Mouse (Mus musculus): ENCODE results near the gene Gm3633. TPM values are rescaled to one million over a fixed set of nuclear protein-coding genes. Genes with fewer than 3 reads are reported as not detected.
"Not testable (repeated sequence)": the region's sequence is repeated elsewhere in the genome, so short reads cannot be mapped to it uniquely, and the experiment has no call there.

Gene Gm3633
- total RNA-seq (2014; rRNA removed) (not detected in 2 replicates), polyA plus RNA-seq (2012; rRNA removed) (not detected in 2 replicates)

DNA sequence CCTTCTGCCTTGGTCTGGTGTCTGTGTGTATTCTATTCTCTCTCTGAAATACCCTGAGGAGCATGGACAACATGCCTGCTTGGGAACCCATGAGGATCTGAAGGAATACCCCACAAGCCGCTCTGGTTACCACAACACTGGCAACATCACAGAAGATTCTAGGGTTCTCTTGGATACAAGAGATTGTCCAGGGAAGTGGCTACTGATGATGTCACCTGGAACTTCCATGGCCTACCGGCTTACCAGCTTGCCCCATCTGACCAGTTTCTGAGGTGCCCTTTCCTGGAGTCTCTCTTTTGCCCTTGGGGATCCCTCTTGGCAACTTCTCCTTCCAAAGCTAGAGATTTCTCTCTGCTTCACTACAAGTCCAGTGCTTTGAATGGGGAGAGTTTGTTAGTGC lies at the start of gene Gm3633:
Gm3633 (minus strand) TSS at position 101 of the 400 bp plus-strand sequence.
- DNase-seq (ENCODE audit: extremely low read depth, low read depth, low spot score); H3K79me2 ChIP-seq (ENCODE audit: control insufficient read depth, insufficient read depth, low read length); H3K4me3 ChIP-seq (ENCODE audit: insufficient read depth, low read depth, low read length); H3K27me3 ChIP-seq (ENCODE audit: control insufficient read depth, insufficient read depth, low read length); H3K4me1 ChIP-seq (ENCODE audit: control insufficient read depth, insufficient read depth, low read length); H3K36me3 ChIP-seq (ENCODE audit: control insufficient read depth, insufficient read depth, low read length); H3K27ac ChIP-seq (replicated peaks; ENCODE audit: insufficient read depth, low read depth, low read length); H3K9ac ChIP-seq (ENCODE audit: low read depth, low read length): not testable (repeated sequence)
- WGBS: 100% methylated on average over 1 of the region's 2 CpGs

DNA sequence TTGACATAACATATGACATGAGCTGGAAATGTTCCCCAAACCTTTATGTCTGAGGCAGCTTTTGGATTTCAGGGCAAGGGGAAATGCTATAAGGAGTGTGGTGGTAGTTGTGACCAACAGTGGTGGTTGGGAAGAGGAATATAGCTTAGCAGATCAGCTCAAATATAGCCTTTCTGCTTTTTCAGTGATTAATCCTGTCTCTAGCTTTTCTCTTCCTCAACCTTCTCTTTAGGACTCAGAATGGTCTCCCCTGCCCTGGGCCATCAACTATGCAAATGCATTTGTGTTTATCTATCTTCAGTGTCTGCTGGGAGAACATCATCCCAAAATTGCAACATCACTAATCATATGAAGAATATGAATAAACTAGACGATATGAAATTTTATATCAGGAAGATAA lies 13.9 kb upstream of the Gm3633 start, which contains the start of gene Gm10378:
Gm10378 (plus strand) TSS at position 301 of the 400 bp plus-strand sequence.
- H3K36me3 ChIP-seq (ENCODE audit: control insufficient read depth, insufficient read depth, low read length); H3K9ac ChIP-seq (ENCODE audit: low read depth, low read length); H3K4me1 ChIP-seq (ENCODE audit: control insufficient read depth, insufficient read depth, low read length); H3K27ac ChIP-seq (replicated peaks; ENCODE audit: insufficient read depth, low read depth, low read length); H3K79me2 ChIP-seq (ENCODE audit: control insufficient read depth, insufficient read depth, low read length); H3K4me3 ChIP-seq (ENCODE audit: insufficient read depth, low read depth, low read length); H3K27me3 ChIP-seq (ENCODE audit: control insufficient read depth, insufficient read depth, low read length); DNase-seq (ENCODE audit: extremely low read depth, low read depth, low spot score): not testable (repeated sequence)
- no CpG with 5 or more reads among the region's 1 CpGs for WGBS

DNA sequence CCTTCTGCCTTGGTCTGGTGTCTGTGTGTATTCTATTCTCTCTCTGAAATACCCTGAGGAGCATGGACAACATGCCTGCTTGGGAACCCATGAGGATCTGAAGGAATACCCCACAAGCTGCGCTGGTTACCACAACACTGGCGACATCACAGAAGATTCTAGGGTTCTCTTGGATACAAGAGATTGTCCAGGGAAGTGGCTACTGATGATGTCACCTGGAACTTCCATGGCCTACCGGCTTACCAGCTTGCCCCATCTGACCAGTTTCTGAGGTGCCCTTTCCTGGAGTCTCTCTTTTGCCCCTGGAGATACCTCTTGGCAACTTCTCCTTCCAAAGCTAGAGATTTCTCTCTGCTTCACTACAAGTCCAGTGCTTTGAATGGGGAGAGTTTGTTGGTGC lies 41.9 kb downstream of the Gm3633 start, which contains the start of gene Gm17124:
Gm17124 (minus strand) TSS at position 101 of the 400 bp plus-strand sequence.
- no CpG with 5 or more reads among the region's 3 CpGs for WGBS
- DNase-seq (ENCODE audit: extremely low read depth, low read depth, low spot score); H3K4me3 ChIP-seq (ENCODE audit: insufficient read depth, low read depth, low read length); H3K27me3 ChIP-seq (ENCODE audit: control insufficient read depth, insufficient read depth, low read length); H3K36me3 ChIP-seq (ENCODE audit: control insufficient read depth, insufficient read depth, low read length); H3K4me1 ChIP-seq (ENCODE audit: control insufficient read depth, insufficient read depth, low read length); H3K79me2 ChIP-seq (ENCODE audit: control insufficient read depth, insufficient read depth, low read length); H3K9ac ChIP-seq (ENCODE audit: low read depth, low read length); H3K27ac ChIP-seq (replicated peaks; ENCODE audit: insufficient read depth, low read depth, low read length): not testable (repeated sequence)

Other genes with a start within 250 kb of the Gm3633 start
- gene Gm8005, start 202.2 kb downstream of the Gm3633 start, total RNA-seq (2014; rRNA removed): not detected in 2 replicates
- gene Gm8005, start 202.2 kb downstream of the Gm3633 start, polyA plus RNA-seq (2012; rRNA removed): not detected in 2 replicates
- not detected in 2 replicates for gene Gm8011, start 178.0 kb downstream of the Gm3633 start, total RNA-seq (2014; rRNA removed)
- not detected in 2 replicates for gene Gm8011, start 178.0 kb downstream of the Gm3633 start, polyA plus RNA-seq (2012; rRNA removed)
- not detected in 2 replicates for gene Gm8020, start 139.6 kb downstream of the Gm3633 start, total RNA-seq (2014; rRNA removed)
- gene Gm8020, start 139.6 kb downstream of the Gm3633 start, polyA plus RNA-seq (2012; rRNA removed): not detected in 2 replicates
- not detected in 2 replicates for gene Gm8024, start 117.6 kb downstream of the Gm3633 start, total RNA-seq (2014; rRNA removed)
- gene Gm8024, start 117.6 kb downstream of the Gm3633 start, polyA plus RNA-seq (2012; rRNA removed): not detected in 2 replicates
- gene Gm17124, start 42.0 kb downstream of the Gm3633 start, total RNA-seq (2014; rRNA removed): not detected in 2 replicates
- gene Gm17124, start 42.0 kb downstream of the Gm3633 start, polyA plus RNA-seq (2012; rRNA removed): not detected in 2 replicates
- gene Gm10378, start 14.0 kb upstream of the Gm3633 start, total RNA-seq (2014; rRNA removed): not detected in 2 replicates
- gene Gm10378, start 14.0 kb upstream of the Gm3633 start, polyA plus RNA-seq (2012; rRNA removed): not detected in 2 replicates
- not detected in 2 replicates for gene Gm3015, start 126.9 kb upstream of the Gm3633 start, total RNA-seq (2014; rRNA removed)
- gene Gm3015, start 126.9 kb upstream of the Gm3633 start, polyA plus RNA-seq (2012; rRNA removed): not detected in 2 replicates
- not detected in 2 replicates for gene Gm10377, start 156.1 kb upstream of the Gm3633 start, total RNA-seq (2014; rRNA removed)
- gene Gm10377, start 156.1 kb upstream of the Gm3633 start, polyA plus RNA-seq (2012; rRNA removed): not detected in 2 replicates
- gene Gm21977, start 211.6 kb upstream of the Gm3633 start, total RNA-seq (2014; rRNA removed): not detected in 2 replicates
- gene Gm21977, start 211.6 kb upstream of the Gm3633 start, polyA plus RNA-seq (2012; rRNA removed): not detected in 2 replicates